Mouse (Mus musculus) spleen, adult 2 months (tissue): ENCODE results near the gene Zfp57.

ENCODE experiments used
- CTCF ChIP-seq: fragments of 200-500 bp; IDR thresholded peaks from 2 replicates; pipeline ENCODE4 v1.5.1; 2011; ENCODE audit warnings: mild to moderate bottlenecking, inconsistent platforms; ENCODE audit not compliant: insufficient read depth, insufficient read length, insufficient replicate concordance; ENCODE audit errors: extremely low read depth
- POLR2A ChIP-seq: fragments of 200-500 bp; IDR thresholded peaks from 2 replicates; pipeline ENCODE4 v1.6.1; 2011; ENCODE audit warnings: low read depth, low read length, inconsistent platforms

DNA sequence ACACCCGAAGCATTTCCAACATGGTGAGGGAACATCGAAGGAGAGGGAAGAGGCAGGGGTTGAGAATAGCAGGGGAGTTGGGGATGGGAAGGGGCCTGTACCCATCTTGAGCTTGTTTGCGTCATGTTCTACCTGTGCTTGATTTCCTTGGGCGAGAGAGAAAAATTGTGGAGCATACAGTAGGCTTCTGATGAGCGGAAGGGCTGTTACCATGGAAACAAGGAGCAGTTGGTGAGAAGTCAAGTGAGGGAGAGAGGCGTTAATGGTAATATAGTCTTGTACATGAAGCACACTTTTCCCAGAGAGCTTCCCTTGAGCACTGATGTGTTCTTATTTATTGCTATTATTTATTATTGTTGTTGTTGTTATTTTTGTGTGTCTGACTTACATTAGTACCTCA is 56.0 kb downstream of the Zfp57 start:
- TF ChIP-seq CTCF: no peak
- no peak for TF ChIP-seq POLR2A
